Mouse (Mus musculus) embryonic facial prominence, embryonic 13.5 days (tissue): ENCODE results near the gene Ric1. TPM values are rescaled to one million over a fixed set of nuclear protein-coding genes. Genes with fewer than 3 reads are reported as not detected.

Source experiments
- polyA plus RNA-seq: library from polyadenylated mRNA; unstranded; fragments of >200 nt; fragmentation: Nextera tagmentation; extraction: Ambion mirVana; gene quantifications from 2 replicates; pipeline ENCODE4 v1.2.1, GENCODE M21; 2015

Ric1 gene
- polyA plus RNA-seq, 1 experiment from 2014 or later: 29.6 TPM

Other genes with a start within 250 kb of the Ric1 start
- gene Insl6, start 196.9 kb upstream of the Ric1 start, polyA plus RNA-seq: 6.6 and 7.9 TPM in 2 replicates
- not detected in 2 replicates for gene Rln1, start 187.6 kb upstream of the Ric1 start, polyA plus RNA-seq
- 92.6 and 97.6 TPM in 2 replicates for gene Plgrkt, start 154.9 kb upstream of the Ric1 start, polyA plus RNA-seq
- gene Cd274, start 154.8 kb upstream of the Ric1 start, polyA plus RNA-seq: 0.34 and 0.37 TPM in 2 replicates
- gene Pdcd1lg2, start 111.4 kb upstream of the Ric1 start, polyA plus RNA-seq: not detected in 2 replicates
- 18.5 and 21.9 TPM in 2 replicates for gene Ermp1, start 126.1 kb downstream of the Ric1 start, polyA plus RNA-seq
- 1.4 and 1.7 TPM in 2 replicates for gene Mlana, start 175.5 kb downstream of the Ric1 start, polyA plus RNA-seq